8 mouse cellular contexts compared by ENCODE assay signal in the genomic region with DNA sequence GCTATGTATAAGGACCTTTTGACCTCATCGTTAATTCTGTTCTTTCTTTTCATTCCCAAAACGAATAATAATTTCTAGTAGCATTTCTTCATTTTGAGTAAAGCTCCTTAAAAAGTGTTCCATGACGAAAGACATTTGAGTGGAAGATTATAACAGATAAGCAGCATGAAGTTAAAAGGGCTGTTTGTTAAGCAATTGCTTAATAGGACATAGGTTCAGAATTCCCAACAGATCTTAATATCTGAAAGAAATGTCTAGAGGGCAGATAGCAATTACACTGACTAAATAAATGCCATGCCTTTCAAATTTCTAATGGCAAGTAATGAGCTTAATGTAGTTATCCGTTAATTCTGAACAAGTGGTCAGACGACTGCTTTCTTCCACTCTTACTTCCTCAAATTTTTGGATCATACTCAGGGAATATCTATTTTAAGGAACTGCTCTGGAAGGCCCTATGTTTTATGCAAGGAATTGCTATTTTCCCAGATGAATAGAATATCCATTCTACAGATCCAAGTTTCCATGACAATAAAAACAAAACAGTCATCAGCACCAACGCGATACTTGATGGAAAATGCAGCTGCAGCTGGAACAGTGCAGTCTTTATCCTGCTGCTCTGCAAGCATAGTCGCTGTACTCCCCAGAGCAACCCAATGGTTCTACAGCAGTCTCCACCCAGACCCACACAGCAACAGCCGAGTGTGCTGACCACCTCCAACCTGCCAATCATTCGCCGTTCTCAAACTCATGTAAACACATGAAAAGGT.
DNase-seq lines count a peak whose midpoint lies in the region; ATAC-seq and TF ChIP-seq lines count a peak whose summit lies in the region.

No protein-coding gene starts in this region.

- no peak overlapping the region for H3K27ac ChIP-seq in kidney, postnatal 0 days
- no peak overlapping the region for H3K27ac ChIP-seq in kidney, adult 2 months (ENCODE audit: insufficient read depth, low read depth, low read length)
- peak overlapping the region; percentile 66 for H3K27ac ChIP-seq in embryonic facial prominence, embryonic 14.5 days (replicated peaks; ENCODE audit: low read depth, low read length)
- peak overlapping the region; percentile 24; the same call in 1 of the 2 replicates for H3K27ac ChIP-seq in heart, embryonic 13.5 days (replicated peaks)

- no peak overlapping the region for H3K9ac ChIP-seq in kidney, postnatal 0 days (ENCODE audit: low read depth, low read length)
- H3K9ac ChIP-seq in embryonic facial prominence, embryonic 14.5 days (ENCODE audit: low read depth, low read length) = no peak overlapping the region
- no peak overlapping the region for H3K9ac ChIP-seq in heart, embryonic 13.5 days

- no peaks in the 10 kb centered on the region for H3K4me1 ChIP-seq in kidney, postnatal 0 days (replicated peaks; ENCODE audit: insufficient read depth, low read length)
- H3K4me1 ChIP-seq in kidney, adult 2 months (ENCODE audit: control insufficient read depth, insufficient read depth, low read length) = no peaks in the 10 kb centered on the region
- H3K4me1 ChIP-seq in embryonic facial prominence, embryonic 14.5 days (ENCODE audit: control insufficient read depth, insufficient read depth, low read length) = no peaks in the 10 kb centered on the region; the same call in 1 of the 2 replicates
- H3K4me1 ChIP-seq in heart, embryonic 13.5 days = peaks cover 25% of the 10 kb centered on the region

- peak; percentile 15 for DNase-seq in kidney, postnatal 0 days (ENCODE audit: low spot score)
- DNase-seq in kidney, adult 2 months = no peak
- DNase-seq in embryonic facial prominence, embryonic 14.5 days (ENCODE audit: low spot score) = peak; percentile 86
- peak; percentile 14 to 39 for DNase-seq in left cerebral cortex, adult 8-10 months (ENCODE audit: low spot score in 2 of 2)
- DNase-seq in right cerebral cortex, postnatal 25 days = peak; percentile 13
- DNase-seq in adrenal gland, postnatal 36 days = no peak

- H3K27me3 ChIP-seq in kidney, postnatal 0 days (ENCODE audit: insufficient read depth, low read length) = no peaks in the 10 kb centered on the region
- H3K27me3 ChIP-seq in kidney, adult 2 months (replicated peaks; ENCODE audit: control insufficient read depth, insufficient read depth, low read length) = no peaks in the 10 kb centered on the region
- no peaks in the 10 kb centered on the region for H3K27me3 ChIP-seq in embryonic facial prominence, embryonic 14.5 days (replicated peaks; ENCODE audit: control insufficient read depth, insufficient read depth, low read length)
- H3K27me3 ChIP-seq in heart, embryonic 13.5 days (replicated peaks) = no peaks in the 10 kb centered on the region

- 61% methylated on average over 11 of the region's 11 CpGs for WGBS in kidney, postnatal 0 days
- 50% methylated on average over 11 of the region's 11 CpGs for WGBS in kidney, adult 2 months
- WGBS in embryonic facial prominence, embryonic 14.5 days = 47% methylated on average over 11 of the region's 11 CpGs
- 67% methylated on average over 11 of the region's 11 CpGs for WGBS in heart, embryonic 13.5 days

- H3K36me3 ChIP-seq in kidney, postnatal 0 days (ENCODE audit: insufficient read depth, low read length) = no peaks in the 10 kb centered on the region
- H3K36me3 ChIP-seq in kidney, adult 2 months (ENCODE audit: control insufficient read depth, insufficient read depth, low read length) = no peaks in the 10 kb centered on the region
- no peaks in the 10 kb centered on the region for H3K36me3 ChIP-seq in embryonic facial prominence, embryonic 14.5 days (ENCODE audit: control insufficient read depth, insufficient read depth, low read length)
- H3K36me3 ChIP-seq in heart, embryonic 13.5 days = no peaks in the 10 kb centered on the region

- no peak overlapping the region for H3K4me3 ChIP-seq in kidney, postnatal 0 days (replicated peaks; ENCODE audit: low read depth, low read length)
- no peak overlapping the region for H3K4me3 ChIP-seq in kidney, adult 2 months (ENCODE audit: insufficient read depth, low read depth, low read length)
- H3K4me3 ChIP-seq in embryonic facial prominence, embryonic 14.5 days (ENCODE audit: low read depth, low read length) = no peak overlapping the region
- H3K4me3 ChIP-seq in heart, embryonic 13.5 days = no peak overlapping the region

- no peak for TF ChIP-seq CTCF in kidney, postnatal 0 days (IDR thresholded peaks at IDR 0.05; ENCODE audit: low read depth)
- TF ChIP-seq CTCF in kidney, adult 2 months (conservative IDR thresholded peaks at IDR 0.05; ENCODE audit: insufficient read depth, insufficient read length, low read depth, low read length) = no peak

- no peak for TF ChIP-seq POLR2A in kidney, adult 2 months (IDR thresholded peaks at IDR 0.05; ENCODE audit: low read depth, low read length)

- H3K9me3 ChIP-seq in kidney, postnatal 0 days (replicated peaks; ENCODE audit: low read length) = no peaks in the 10 kb centered on the region
- no peaks in the 10 kb centered on the region for H3K9me3 ChIP-seq in embryonic facial prominence, embryonic 14.5 days (ENCODE audit: control insufficient read depth, low read length)
- no peaks in the 10 kb centered on the region for H3K9me3 ChIP-seq in heart, embryonic 13.5 days

- H3K4me2 ChIP-seq in kidney, postnatal 0 days (ENCODE audit: low read length) = no peak overlapping the region
- peak overlapping the region; percentile 23; the same call in 1 of the 2 replicates for H3K4me2 ChIP-seq in embryonic facial prominence, embryonic 14.5 days (ENCODE audit: low read depth, low read length)
- H3K4me2 ChIP-seq in heart, embryonic 13.5 days = 0 out of 2 replicates have a peak overlapping the region, but pooled peaks have one; percentile 28

- no peak for ATAC-seq in kidney, postnatal 0 days (replicated peaks; ENCODE audit: low FRiP score, low read depth)
- ATAC-seq in embryonic facial prominence, embryonic 14.5 days (ENCODE audit: low read depth) = peak; percentile 96
- ATAC-seq in heart, embryonic 13.5 days (ENCODE audit: extremely low read depth, insufficient number of reproducible peaks, low FRiP score, low TSS enrichment) = no peak
- ATAC-seq in monocyte, adult 5-6 weeks (replicated peaks; ENCODE audit: insufficient number of reproducible peaks, low FRiP score, low TSS enrichment, poor library complexity, severe bottlenecking) = no peak

Comparison
In these comparisons a context has a peak if more than half of its experiments do, and no peak if none do; other contexts are left out.
1. DNase-seq: peak in kidney, postnatal 0 days (single experiment), embryonic facial prominence, embryonic 14.5 days (single experiment), left cerebral cortex, adult 8-10 months (2 of 2) and right cerebral cortex, postnatal 25 days (single experiment); none in kidney, adult 2 months (single experiment) and adrenal gland, postnatal 36 days (0 of 2).
2. H3K27ac ChIP-seq: peak in embryonic facial prominence, embryonic 14.5 days (single experiment) and heart, embryonic 13.5 days (single experiment); none in kidney, postnatal 0 days (single experiment) and kidney, adult 2 months (single experiment).